Mouse (Mus musculus) splenic B cell, adult 2 months (primary cell): ENCODE data around the gene Alkbh6.

Experiments used
- DNase-seq: peaks from one replicate; pipeline ENCODE4 v3.0.0-alpha.2; 2011; ENCODE audit warnings: low read depth, low spot score
- H3K27me3 ChIP-seq: 2 replicates; pipeline ENCODE4 v1.6.1; 2012; ENCODE audit warnings: mild to moderate bottlenecking, low read length, moderate library complexity, mixed read lengths; ENCODE audit not compliant: control insufficient read depth, poor library complexity, insufficient read depth, severe bottlenecking
- H3K36me3 ChIP-seq: 2 replicates; pipeline ENCODE4 v1.6.1; 2012; ENCODE audit warnings: mild to moderate bottlenecking, low read length, moderate library complexity, mixed read lengths; ENCODE audit not compliant: control insufficient read depth, poor library complexity, insufficient read depth, severe bottlenecking

The Alkbh6 gene

DNA sequence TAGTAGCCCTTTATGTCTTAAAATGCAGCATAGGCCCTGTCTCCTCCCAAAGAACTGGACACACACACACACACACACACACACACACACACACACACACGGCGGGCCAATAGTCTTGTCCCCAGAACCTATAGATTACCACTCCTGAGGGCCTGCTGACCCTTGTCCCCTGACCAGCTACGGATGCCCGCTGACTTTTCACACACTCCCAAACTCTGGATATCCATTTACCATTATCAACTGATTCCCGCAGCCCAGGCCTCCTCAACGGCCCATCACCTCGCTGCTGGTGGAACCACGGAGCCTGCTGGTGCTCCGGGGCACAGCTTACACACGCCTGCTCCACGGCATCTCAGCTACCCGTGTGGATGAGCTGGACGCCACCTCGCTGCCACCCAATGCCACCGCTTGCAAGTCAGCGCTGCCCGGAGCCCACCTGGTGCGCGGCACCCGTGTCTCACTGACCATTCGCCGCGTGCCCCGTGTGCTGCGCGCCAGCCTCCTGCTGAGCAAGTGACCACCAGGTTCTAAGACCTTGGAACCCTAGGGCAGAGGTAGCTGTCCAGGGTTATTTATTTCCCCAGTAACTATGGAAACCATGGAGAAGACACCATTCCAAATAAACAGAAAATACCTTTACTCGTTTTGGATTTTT, 5.3 kb downstream of the Alkbh6 start:
- H3K27me3 ChIP-seq: no peaks in the 10 kb centered on the region
- H3K36me3 ChIP-seq: no peaks in the 10 kb centered on the region
- no peak for DNase-seq

DNA sequence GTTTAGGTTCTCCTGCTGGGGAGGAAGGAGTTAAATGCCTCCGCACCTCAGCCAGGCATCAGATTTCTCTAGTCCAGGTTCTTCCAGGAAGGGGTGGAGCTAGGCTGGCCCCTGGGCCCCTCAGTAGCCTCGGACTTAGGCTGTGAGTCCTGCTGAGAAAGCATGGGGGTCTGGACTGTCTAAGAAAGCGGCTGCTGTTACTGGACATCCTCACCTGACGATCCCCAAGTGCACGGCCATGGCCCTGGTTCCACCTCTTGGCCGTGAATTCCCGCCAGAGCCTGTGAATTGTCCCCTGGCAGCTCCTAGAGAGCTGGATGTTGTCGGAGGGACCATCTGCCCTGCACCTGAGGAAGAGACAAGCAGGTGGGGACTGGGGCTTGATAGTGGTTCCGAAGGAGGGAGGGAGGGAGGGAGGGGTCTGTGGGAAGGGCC, 6.2 kb downstream of the Alkbh6 start, which contains the start of gene Syne4:
TSS of gene Syne4 (plus strand) at position 87 of the 435 bp plus-strand sequence.
- Histone ChIP-seq H3K27me3 (no peaks in the 10 kb centered on the region), H3K36me3 (no peaks in the 10 kb centered on the region)
- no peak for DNase-seq

DNA sequence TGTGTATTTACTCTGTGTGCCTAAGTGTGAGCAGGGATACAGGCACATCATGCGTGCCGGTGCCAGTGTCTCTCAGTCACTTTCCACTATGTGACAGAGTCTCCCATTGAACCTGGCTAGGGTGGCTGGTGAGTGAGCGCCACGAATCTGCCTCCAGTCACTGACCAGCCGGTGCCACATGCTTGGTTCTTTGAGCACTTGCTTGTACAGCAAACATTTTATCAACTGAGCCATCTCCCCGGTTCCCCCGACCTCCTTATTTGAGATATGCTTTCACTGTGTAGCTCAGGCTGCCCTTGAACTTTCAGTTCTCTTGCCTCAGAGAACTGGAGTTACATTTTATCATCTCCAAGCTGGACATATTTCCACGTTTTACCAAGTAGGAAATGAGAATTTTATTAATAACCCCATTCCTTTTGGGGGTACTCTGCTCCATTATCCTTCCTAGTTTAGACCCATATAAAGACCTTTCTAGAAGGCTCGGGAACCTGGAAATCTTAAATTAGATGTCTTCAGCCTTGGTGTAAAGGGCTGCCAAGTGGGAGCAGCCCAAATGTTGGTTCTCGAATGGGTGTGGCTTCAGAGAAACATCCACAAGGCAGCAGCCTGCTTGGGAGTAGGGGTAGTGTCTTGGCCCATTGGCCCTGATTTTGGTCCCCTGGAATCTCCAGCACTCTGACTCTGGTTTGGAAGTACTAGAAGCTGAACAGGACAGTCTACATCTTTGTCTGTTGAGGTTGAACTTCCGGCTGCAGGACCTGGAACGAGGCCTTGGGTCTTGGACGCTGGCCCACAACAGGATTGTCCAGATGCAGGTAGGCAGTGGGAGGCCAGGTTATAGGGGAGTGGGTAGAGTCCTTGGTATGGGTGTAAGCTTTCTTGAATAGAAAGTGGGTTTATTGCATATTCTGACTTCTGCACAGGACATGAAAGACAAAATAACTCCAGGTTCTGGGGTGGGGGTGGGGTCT, 7.3 kb downstream of the Alkbh6 start:
- no peak for DNase-seq
- Histone ChIP-seq H3K36me3 (no peaks in the 10 kb centered on the region), H3K27me3 (no peaks in the 10 kb centered on the region)

DNA sequence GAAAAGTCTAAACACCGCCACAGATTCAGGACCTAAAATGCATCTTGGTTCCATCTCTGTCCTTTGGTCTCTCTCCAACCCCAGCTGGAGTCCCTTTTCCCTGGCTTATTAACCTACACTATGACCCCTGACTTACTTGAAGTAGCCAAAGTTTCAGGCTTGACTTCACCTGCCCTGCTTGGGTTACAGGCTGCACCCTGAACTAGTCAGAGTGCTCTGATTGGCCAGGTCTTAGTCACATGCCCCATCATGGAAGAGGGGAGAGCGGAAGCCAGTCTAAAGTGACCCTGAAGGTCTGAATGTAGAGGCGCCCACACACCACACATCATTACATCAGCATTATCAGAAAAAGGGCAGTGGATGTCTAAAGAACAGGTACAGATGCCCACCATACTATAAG, 9.6 kb downstream of the Alkbh6 start:
- no peaks in the 10 kb centered on the region for H3K27me3 ChIP-seq
- DNase-seq: no peak
- H3K36me3 ChIP-seq: no peaks in the 10 kb centered on the region

DNA sequence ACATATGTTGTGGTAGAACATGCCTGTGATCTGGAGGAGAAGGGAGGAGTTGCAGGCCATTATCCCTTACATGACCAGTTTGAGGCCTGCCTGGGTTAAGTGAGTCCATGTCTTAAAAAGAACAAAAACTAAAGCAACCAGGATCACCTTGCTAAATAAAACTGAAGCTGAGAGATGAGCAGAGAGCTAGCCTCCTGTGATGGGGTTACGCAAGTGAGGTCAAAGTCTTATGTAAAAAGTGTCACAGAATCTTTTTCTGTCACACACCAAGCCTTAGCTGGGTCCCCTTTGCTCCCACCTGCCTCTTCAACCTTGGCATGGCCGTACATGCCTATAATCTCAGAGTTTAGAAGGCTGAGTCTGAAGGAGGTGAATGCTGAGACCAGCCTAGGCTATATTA, 12.4 kb downstream of the Alkbh6 start:
- H3K27me3 ChIP-seq: no peaks in the 10 kb centered on the region
- DNase-seq: no peak
- no peaks in the 10 kb centered on the region for H3K36me3 ChIP-seq

DNA sequence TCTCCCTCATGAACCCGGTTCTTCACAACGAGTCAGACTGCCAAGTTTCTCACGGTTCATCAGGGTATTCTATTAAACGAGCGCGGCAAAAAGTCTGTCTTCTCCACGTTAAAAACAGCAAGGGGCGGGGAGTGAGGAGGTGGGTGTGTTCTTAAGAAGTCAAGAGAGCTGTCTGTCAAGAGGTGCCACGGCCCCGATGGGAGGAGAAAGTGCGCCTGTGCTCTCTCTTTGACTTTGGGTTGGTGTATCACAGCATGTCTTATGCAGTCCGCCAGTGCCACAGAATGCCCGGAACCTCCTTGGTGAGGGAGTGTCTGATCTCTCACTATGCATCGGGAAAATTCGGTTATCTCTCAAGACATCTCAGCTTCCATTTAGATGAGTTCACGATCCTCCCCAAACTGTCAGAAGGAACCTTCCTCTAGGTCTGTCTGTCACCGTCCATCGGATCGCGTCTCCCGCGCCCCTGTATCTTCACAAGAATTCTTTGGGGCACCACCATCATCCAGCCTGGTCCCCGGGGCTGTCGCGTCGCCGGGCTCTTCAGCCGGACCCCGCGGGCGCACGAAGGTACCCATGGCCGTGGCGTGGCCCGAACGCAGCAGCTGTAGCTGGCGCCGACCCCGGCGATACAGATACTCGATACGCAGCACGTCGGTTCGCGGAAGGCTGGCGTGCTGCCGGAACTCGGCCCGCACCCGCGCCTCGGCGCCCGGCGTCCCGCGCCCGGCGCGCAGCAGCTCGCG, 13.2 kb downstream of the Alkbh6 start, which contains the start of gene E130208F15Rik:
TSS of gene E130208F15Rik (plus strand) at position 202 of the 746 bp plus-strand sequence.
- peak; percentile 81 for DNase-seq

DNA sequence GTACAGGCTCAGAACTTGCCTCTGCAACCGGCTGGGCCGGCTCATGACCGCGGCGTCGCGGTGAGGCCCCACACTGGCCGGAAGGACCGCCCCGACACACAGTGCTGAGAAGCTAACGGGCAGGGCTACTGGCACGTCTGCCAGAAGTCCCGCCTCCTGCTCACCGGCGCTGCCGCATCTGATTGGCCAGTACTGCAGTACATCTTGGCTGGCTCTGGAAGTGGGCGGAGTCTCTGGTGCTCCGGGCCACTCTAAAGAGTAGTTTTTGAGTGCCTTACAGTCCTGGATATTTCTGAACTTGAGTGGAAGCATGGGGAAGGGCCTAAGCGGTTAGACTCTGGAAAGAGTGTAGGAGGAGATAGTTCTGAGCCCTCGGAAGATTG, 13.8 kb downstream of the Alkbh6 start:
- peak; percentile 98 for DNase-seq
- no peaks in the 10 kb centered on the region for H3K27me3 ChIP-seq
- H3K36me3 ChIP-seq: no peaks in the 10 kb centered on the region

More for the DNA sequence above, 13.2 kb downstream of the Alkbh6 start, which contains the start of gene E130208F15Rik:
- Histone ChIP-seq H3K27me3 (no peaks in the 10 kb centered on the region), H3K36me3 (no peaks in the 10 kb centered on the region)

DNA sequence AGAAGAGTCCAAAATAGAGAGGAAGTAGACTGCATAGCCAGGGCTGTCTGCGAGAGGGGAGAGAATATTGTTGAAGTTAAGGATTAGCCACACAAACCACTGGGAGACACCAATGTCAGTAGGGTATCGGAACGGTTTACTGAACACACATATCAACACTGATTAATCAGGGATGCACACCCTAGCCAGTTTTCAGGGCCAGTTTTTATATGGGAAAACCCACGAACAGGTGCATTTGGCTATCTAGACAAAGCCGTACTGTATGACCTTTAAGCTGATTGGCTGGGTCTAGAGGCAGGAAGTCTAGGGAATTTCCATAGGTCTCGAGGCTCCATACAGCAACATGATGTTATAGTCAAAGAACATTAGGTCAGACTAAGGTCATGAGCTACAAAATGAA, 14.3 kb downstream of the Alkbh6 start:
- DNase-seq: peak; percentile 80
- H3K36me3 ChIP-seq: no peaks in the 10 kb centered on the region
- H3K27me3 ChIP-seq: no peaks in the 10 kb centered on the region

DNA sequence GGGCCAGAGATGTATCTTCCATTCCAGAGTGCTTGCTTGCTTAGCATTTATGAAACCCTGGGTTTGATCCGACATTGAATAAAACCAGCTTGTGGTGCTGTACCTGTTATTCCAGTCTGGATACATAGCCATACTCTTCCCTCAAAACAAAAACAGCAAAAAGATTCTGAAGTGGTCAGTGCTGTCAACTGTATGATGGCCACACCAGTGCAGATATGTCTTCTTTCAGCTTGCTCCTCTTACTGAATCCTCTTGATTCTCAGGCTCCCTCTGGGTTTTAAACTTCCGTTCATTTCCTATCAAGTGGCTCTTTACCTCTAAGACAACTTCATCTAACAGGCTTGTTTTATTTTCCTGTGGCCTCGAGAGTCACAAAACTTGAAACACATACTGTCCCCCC, 15.3 kb downstream of the Alkbh6 start, which contains the start of gene Sdhaf1:
TSS of gene Sdhaf1 (minus strand) at position 101 of the 400 bp plus-strand sequence.
- no peak for DNase-seq
- Histone ChIP-seq H3K27me3 (no peaks in the 10 kb centered on the region), H3K36me3 (no peaks in the 10 kb centered on the region)

DNA sequence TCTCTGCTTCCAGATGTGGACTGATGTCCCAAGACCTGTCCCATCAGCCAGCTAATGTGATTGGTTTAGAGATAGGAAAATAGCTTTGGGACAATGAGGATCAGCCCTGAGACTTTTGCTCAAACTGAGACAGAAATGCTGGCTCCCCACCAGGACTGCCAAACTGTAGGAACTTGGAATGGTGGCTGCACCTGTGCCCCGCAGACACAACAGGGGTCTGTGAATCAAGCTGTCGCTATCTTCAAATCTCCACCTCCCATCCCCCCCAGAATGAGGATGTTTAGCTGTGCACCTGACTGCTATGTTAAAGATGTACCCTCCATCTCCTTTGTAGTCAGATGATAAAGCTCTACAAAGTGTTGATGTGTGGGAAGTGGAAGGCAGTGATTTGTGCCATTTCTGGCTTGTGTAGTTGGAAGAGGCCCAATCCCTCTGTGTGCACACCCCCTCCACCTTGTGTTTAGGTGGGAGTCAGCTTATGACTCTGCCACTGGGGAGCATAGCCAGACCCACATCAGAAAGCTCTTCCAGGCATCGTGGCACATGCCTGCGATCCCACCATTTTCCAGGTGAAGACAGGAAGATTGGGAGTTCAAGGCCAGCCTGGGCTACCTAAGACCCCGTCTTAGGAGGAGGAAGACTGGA, 15.9 kb downstream of the Alkbh6 start:
- Histone ChIP-seq H3K36me3 (no peaks in the 10 kb centered on the region), H3K27me3 (no peaks in the 10 kb centered on the region)
- DNase-seq: no peak

DNA sequence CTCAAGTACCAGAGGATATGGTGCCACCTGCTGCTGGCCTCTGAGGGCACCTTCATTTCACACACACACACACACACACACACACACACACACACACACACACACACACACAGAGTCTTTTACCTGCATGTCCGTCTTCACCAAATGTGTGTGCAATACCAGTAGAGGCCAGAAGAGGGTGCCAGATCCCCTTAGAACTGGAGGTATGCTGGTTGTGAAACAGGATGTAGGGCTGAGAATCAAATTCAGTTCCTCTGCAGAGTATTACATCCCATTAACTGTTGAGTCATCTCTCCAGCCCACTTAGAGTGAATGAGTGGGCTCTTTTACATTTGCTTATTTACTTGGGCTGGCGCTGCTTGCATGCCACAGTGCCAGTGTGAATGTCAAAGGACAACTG, 16.8 kb downstream of the Alkbh6 start:
- Histone ChIP-seq H3K36me3 (no peaks in the 10 kb centered on the region), H3K27me3 (no peaks in the 10 kb centered on the region)
- DNase-seq: peak; percentile 88

DNA sequence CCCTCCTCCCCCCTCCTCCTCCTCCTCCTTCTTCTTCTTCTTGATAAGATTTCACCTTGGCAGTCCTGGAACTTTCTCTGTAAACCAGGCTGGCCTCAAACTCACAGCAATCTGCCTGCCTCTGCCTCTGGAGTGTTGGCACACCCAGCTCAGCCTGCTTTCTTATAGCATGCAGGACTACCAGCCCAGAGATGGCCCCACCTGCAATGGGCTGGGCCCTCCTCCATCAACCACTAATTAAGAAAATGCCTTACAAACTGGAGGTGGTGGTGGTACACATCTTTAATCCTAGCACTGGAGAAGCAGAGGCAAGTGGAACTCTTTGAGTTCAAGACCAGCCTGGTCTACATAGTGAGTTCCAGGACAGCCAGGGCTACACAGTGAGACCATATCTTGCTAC, 17.9 kb downstream of the Alkbh6 start:
- no peak for DNase-seq
- no peaks in the 10 kb centered on the region for H3K36me3 ChIP-seq
- no peaks in the 10 kb centered on the region for H3K27me3 ChIP-seq

DNA sequence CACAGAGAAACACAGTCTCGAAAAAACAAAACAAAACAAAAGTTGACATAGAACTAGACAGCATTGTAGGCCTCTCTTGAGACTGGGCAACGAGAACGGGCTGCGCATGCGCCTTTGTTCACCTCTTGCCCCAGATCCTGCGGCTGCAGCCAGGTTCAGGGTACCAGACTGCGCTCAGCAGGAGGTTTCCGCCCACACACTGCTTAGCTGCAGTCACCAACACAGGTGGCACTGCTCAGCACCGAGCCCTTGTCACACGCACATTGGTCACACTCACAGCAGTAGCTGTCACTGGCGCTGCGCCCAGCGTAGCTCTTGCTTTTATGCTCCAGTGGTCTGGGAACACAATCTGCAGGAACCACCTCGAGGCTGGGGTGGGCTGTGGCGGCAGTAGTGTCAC, 18.6 kb downstream of the Alkbh6 start:
- no peaks in the 10 kb centered on the region for H3K36me3 ChIP-seq
- H3K27me3 ChIP-seq: no peaks in the 10 kb centered on the region
- peak; percentile 69 for DNase-seq

DNA sequence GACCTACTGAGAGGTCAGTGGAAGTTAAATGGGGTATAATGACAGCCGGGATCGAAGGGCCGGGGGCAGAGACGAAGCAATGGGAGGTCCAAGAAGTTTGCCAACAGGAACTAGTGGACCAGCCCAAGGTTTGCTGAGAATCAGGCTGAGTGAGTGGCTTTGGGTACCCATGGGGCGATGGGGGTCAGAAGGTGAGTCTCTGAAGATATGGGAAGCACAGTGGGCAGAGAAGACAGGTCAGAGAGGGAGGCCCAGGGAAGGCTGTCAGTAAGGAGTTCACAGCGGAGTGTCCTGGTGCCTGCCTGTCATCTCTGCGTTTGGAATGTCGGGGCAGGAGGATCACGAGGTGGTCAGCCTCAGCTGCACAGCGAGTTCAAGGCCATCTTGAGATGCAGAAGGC, 19.9 kb downstream of the Alkbh6 start:
- no peaks in the 10 kb centered on the region for H3K27me3 ChIP-seq
- H3K36me3 ChIP-seq: no peaks in the 10 kb centered on the region
- no peak for DNase-seq
